Mouse (Mus musculus) liver, embryonic 11.5 days (tissue): Measurements from ENCODE around the gene Tcl1b4. TPM values are rescaled to one million over a fixed set of nuclear protein-coding genes. Genes with fewer than 3 reads are reported as not detected.

Experiments
- ATAC-seq: fragments of 200-750 bp; cut with Nextera tagmentation; replicated peaks from 2 replicates; pipeline ENCODE4 v1.8.0; 2017; ENCODE audit warnings: moderate number of reproducible peaks, mild to moderate bottlenecking, moderate TSS enrichment, moderate library complexity; ENCODE audit not compliant: low FRiP score
- DNase-seq: peaks from one replicate; pipeline ENCODE4 v3.0.0-alpha.2; 2017; ENCODE audit warnings: low spot score
- H3K27ac ChIP-seq: fragments of 300-500 bp; sonication (generic); 2 replicates; pipeline ENCODE4 v1.5.1; 2014; ENCODE audit warnings: mild to moderate bottlenecking, low read depth, low read length, control low read depth
- H3K27me3 ChIP-seq: fragments of 300-500 bp; sonication (generic); replicated peaks from 2 replicates; pipeline ENCODE4 v1.6.1; 2014; ENCODE audit warnings: low read length, mixed read lengths; ENCODE audit not compliant: control insufficient read depth, insufficient read depth
- H3K36me3 ChIP-seq: fragments of 300-500 bp; sonication (generic); 2 replicates; pipeline ENCODE4 v1.6.1; 2014; ENCODE audit warnings: mild to moderate bottlenecking, low read length, moderate library complexity, mixed read lengths; ENCODE audit not compliant: control insufficient read depth, insufficient read depth
- H3K4me1 ChIP-seq: fragments of 300-500 bp; sonication (generic); replicated peaks from 2 replicates; pipeline ENCODE4 v1.6.1; 2014; ENCODE audit warnings: low read length, mixed read lengths; ENCODE audit not compliant: control insufficient read depth, insufficient read depth
- H3K4me2 ChIP-seq: fragments of 300-500 bp; sonication (generic); 2 replicates; pipeline ENCODE4 v1.6.1; 2014; ENCODE audit warnings: mild to moderate bottlenecking, control low read depth, moderate library complexity
- H3K4me3 ChIP-seq: fragments of 300-500 bp; sonication (generic); 2 replicates; pipeline ENCODE4 v1.5.1; 2014; ENCODE audit warnings: low read depth, low read length, control low read depth
- H3K9ac ChIP-seq: fragments of 300-500 bp; sonication (generic); 2 replicates; pipeline ENCODE4 v1.6.1; 2014; ENCODE audit warnings: low read depth, low read length, control low read depth
- H3K9me3 ChIP-seq: fragments of 300-500 bp; sonication (generic); 2 replicates; pipeline ENCODE4 v1.6.1; 2016; ENCODE audit warnings: low read length, inconsistent platforms, mixed read lengths; ENCODE audit not compliant: control insufficient read depth
- WGBS: fragments of 180-500 bp; shearing (Covaris S2); extraction: QIAGEN DNeasy Blood & Tissue Kit; methylation state at CpG from one replicate; pipeline ENCODE4 v1.1.7; 2014; 5-methylcytosine and 5-hydroxymethylcytosine counted together
- polyA plus RNA-seq: library from polyadenylated mRNA; unstranded; fragments of >200 nt; fragmentation: Nextera tagmentation; extraction: Ambion mirVana; gene quantifications from 2 replicates; pipeline ENCODE4 v1.2.1, GENCODE M21; 2014

The Tcl1b4 gene
- polyA plus RNA-seq, 1 experiment from 2014 or later, result not detected

- Histone ChIP-seq H3K4me2 (no peak overlapping the region), H3K27me3 (no peaks in the 10 kb centered on the region), H3K9ac (no peak overlapping the region), H3K36me3 (no peaks in the 10 kb centered on the region), H3K4me1 (no peaks in the 10 kb centered on the region), H3K4me3 (no peak overlapping the region), H3K9me3 (no peaks in the 10 kb centered on the region), H3K27ac (no peak overlapping the region)
- DNase-seq, result no peak
- ATAC-seq, result no peak
- WGBS, result 54% methylated on average over 16 of the region's 16 CpGs
These were observed 23.0 kb downstream of the Tcl1b4 start for GRCm38 (mm10) chr12:105224621-105225320.

- H3K4me1 ChIP-seq, result no peaks in the 10 kb centered on the region
- H3K4me3 ChIP-seq, result no peak overlapping the region
- no peaks in the 10 kb centered on the region for H3K27me3 ChIP-seq
- no peaks in the 10 kb centered on the region for H3K36me3 ChIP-seq
- no peak for DNase-seq
- no peak overlapping the region for H3K4me2 ChIP-seq
- H3K27ac ChIP-seq, result no peak overlapping the region
- H3K9ac ChIP-seq, result no peak overlapping the region
- no peak for ATAC-seq
- no peaks in the 10 kb centered on the region for H3K9me3 ChIP-seq
- WGBS, result 74% methylated on average over 11 of the region's 11 CpGs
These were observed 32.6 kb downstream of the Tcl1b4 start for GRCm38 (mm10) chr12:105234362-105234761.

GRCm38 (mm10) chr12:105235091-105235490 is 33.3 kb downstream of the Tcl1b4 start:
- Histone ChIP-seq H3K9me3 (no peaks in the 10 kb centered on the region), H3K4me3 (no peak overlapping the region), H3K27ac (no peak overlapping the region), H3K27me3 (no peaks in the 10 kb centered on the region), H3K4me2 (no peak overlapping the region), H3K4me1 (no peaks in the 10 kb centered on the region), H3K36me3 (no peaks in the 10 kb centered on the region), H3K9ac (no peak overlapping the region)
- DNase-seq (no peak), ATAC-seq (no peak)
- 52% methylated on average over 3 of the region's 3 CpGs for WGBS

DNA sequence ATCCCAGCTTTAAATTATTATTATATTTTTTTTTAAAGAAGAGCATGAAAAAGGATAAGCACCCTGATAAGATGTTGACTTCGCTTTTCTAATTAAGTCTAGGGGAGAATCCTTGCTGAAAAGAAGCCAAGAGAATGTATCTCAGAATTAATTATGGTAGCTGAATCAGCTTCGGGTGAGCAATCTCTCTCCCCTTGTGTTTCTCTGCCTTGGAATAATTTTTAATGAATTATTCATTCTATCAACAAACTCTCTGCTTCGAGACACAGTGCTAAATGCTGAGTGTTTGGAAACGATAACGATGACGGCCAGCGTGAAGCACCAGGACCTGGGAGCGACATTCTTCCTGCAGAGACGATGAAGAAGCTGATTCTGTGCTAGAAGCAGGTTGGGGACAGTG is 37.3 kb downstream of the Tcl1b4 start:
- no peak overlapping the region for H3K27ac ChIP-seq
- no peaks in the 10 kb centered on the region for H3K36me3 ChIP-seq
- H3K4me2 ChIP-seq, result no peak overlapping the region
- H3K4me3 ChIP-seq, result no peak overlapping the region
- DNase-seq (no peak), ATAC-seq (no peak)
- H3K4me1 ChIP-seq, result no peaks in the 10 kb centered on the region
- no peaks in the 10 kb centered on the region for H3K9me3 ChIP-seq
- 82% methylated on average over 9 of the region's 9 CpGs for WGBS
- H3K9ac ChIP-seq, result no peak overlapping the region
- H3K27me3 ChIP-seq, result no peaks in the 10 kb centered on the region

GRCm38 (mm10) chr12:105248763-105249233 is 47.0 kb downstream of the Tcl1b4 start:
- Histone ChIP-seq H3K9me3 (no peaks in the 10 kb centered on the region), H3K4me1 (no peaks in the 10 kb centered on the region), H3K9ac (no peak overlapping the region), H3K4me3 (no peak overlapping the region), H3K27me3 (no peaks in the 10 kb centered on the region), H3K27ac (no peak overlapping the region), H3K4me2 (peak overlapping the region; percentile 26; the same call in 1 of the 2 replicates), H3K36me3 (no peaks in the 10 kb centered on the region)
- ATAC-seq, result no peak
- DNase-seq, result no peak
- WGBS, result 11% methylated on average over 9 of the region's 9 CpGs

DNA sequence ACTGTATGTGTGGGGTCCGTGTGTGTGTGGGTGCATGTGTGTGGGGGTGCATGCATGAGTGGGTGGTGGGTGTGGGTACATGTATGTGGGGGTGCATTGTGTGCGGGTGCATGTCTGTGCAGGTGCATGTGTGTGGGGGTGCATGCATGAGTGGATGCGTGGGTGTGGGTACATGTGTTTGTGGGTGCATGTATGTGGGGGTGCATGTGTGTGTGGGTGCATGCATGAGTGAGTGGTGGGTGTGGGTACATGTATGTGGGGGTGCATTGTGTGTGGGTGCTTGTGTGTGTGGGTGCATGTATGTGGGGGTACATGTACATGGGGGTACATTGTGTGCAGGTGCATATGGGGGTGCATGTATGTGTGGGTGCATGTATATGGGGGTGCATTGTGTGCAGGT is 52.0 kb downstream of the Tcl1b4 start:
- no peak overlapping the region for H3K4me2 ChIP-seq
- no peaks in the 10 kb centered on the region for H3K27me3 ChIP-seq
- no peaks in the 10 kb centered on the region for H3K9me3 ChIP-seq
- DNase-seq, result no peak
- H3K4me1 ChIP-seq, result no peaks in the 10 kb centered on the region
- H3K9ac ChIP-seq, result no peak overlapping the region
- ATAC-seq, result no peak
- no peaks in the 10 kb centered on the region for H3K36me3 ChIP-seq
- no peak overlapping the region for H3K27ac ChIP-seq
- 78% methylated on average over 3 of the region's 3 CpGs for WGBS
- H3K4me3 ChIP-seq, result no peak overlapping the region

Other genes starting within 250 kb of the Tcl1b4 start
- 1.4 and 1.8 TPM in 2 replicates for gene Syne3, start 192.1 kb upstream of the Tcl1b4 start, polyA plus RNA-seq
- gene Glrx5, start 169.3 kb upstream of the Tcl1b4 start, polyA plus RNA-seq, result 610 and 611 TPM in 2 replicates
- gene Tcl1b2, start 55.9 kb upstream of the Tcl1b4 start, polyA plus RNA-seq, result not detected in 2 replicates
- not detected in 2 replicates for gene Tcl1b1, start 42.3 kb upstream of the Tcl1b4 start, polyA plus RNA-seq
- not detected in 2 replicates for gene Tcl1b5, start 25.6 kb upstream of the Tcl1b4 start, polyA plus RNA-seq
- not detected in 2 replicates for gene Tcl1b3, start 10.9 kb upstream of the Tcl1b4 start, polyA plus RNA-seq
- gene Tcl1, start 20.8 kb downstream of the Tcl1b4 start, polyA plus RNA-seq, result not detected in 2 replicates
- gene Tunar, start 131.9 kb downstream of the Tcl1b4 start, polyA plus RNA-seq, result 0.10 and 0.16 TPM in 2 replicates